Mouse (Mus musculus): Measurements from ENCODE around the gene Tbpl1.

The Tbpl1 gene

GRCm38 (mm10) chr10:22710173-22710777 lies 21.5 kb downstream of the Tbpl1 start:
- no peak for DNase-seq (ENCODE audit: low read depth, low spot score)

- DNase-seq (ENCODE audit: low read depth, low spot score), result no peak
Observed at GRCm38 (mm10) chr10:22708190-22708843, 23.4 kb downstream of the Tbpl1 start.

- DNase-seq (ENCODE audit: low read depth, low spot score), result no peak
Observed at GRCm38 (mm10) chr10:22703844-22704243, 27.9 kb downstream of the Tbpl1 start.

- DNase-seq (ENCODE audit: low read depth, low spot score), result no peak
Observed at GRCm38 (mm10) chr10:22701485-22702315, 30.0 kb downstream of the Tbpl1 start.

GRCm38 (mm10) chr10:22700773-22701172 lies 31.0 kb downstream of the Tbpl1 start:
- DNase-seq (ENCODE audit: low read depth, low spot score), result no peak

DNA sequence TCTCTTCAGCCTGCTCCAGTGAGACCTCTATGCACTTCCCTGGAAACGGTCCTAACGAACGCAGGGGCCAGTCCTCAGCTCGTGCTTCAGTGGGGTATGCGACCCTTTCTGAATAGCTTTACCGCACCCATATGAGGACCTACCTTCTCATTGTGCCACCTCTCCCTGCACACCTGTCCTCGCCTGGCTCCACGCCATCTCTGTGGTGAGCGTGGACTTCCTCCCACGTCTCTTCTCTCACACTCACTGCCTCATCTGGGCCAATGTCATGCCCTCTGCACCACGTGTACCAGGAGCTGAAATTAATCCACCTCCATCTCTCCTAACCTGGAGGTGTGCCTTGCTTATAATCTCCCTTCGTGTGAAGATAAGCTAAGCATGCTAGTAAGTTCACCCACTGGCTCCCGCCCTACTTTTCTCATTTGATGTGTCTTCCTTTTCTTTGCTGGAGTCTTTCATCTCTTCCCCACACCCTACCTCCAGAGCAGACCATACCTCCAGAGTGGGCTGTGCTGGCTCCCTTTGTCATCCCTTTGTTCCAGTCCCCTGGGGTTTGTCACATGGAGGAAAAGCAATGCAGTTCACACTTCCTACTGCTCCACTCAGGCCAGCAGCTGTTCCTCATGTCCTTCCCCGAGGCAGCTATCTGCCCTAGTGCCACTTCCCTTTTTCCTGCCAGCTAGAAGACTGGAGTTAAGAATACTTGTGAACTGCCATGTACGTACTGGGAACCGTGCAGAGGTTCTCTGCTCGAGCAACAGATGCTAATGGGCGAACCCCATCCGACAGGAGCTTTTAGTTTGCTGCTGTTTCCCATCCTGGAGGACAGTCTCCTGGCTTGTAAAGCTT lies 32.0 kb downstream of the Tbpl1 start:
- no peak for DNase-seq (ENCODE audit: low read depth, low spot score)

GRCm38 (mm10) chr10:22698158-22698953 lies 33.4 kb downstream of the Tbpl1 start:
- no peak for DNase-seq (ENCODE audit: low read depth, low spot score)

DNA sequence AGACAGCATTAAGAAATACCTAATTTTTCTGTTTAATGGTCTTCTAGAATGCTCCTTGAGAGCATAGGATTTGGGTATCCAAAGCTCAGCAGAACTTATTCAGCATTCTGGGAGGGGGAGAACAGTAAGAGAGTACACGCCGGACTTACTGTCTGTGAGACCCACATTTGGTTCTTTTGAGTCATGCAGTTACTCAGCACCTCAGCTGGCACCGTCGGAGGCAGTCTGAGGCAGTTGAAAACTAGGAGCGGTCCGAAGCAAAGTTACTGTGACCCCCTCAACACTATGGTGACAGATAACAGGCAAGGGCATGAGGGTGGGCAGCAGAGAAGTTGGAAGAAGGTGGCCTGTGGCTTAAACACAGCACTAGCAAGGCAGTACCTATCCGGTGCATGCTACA lies 34.9 kb downstream of the Tbpl1 start:
- DNase-seq (ENCODE audit: low read depth, low spot score), result no peak

- no peak for DNase-seq (ENCODE audit: low read depth, low spot score)
Observed at GRCm38 (mm10) chr10:22696236-22696635, 35.5 kb downstream of the Tbpl1 start.

DNA sequence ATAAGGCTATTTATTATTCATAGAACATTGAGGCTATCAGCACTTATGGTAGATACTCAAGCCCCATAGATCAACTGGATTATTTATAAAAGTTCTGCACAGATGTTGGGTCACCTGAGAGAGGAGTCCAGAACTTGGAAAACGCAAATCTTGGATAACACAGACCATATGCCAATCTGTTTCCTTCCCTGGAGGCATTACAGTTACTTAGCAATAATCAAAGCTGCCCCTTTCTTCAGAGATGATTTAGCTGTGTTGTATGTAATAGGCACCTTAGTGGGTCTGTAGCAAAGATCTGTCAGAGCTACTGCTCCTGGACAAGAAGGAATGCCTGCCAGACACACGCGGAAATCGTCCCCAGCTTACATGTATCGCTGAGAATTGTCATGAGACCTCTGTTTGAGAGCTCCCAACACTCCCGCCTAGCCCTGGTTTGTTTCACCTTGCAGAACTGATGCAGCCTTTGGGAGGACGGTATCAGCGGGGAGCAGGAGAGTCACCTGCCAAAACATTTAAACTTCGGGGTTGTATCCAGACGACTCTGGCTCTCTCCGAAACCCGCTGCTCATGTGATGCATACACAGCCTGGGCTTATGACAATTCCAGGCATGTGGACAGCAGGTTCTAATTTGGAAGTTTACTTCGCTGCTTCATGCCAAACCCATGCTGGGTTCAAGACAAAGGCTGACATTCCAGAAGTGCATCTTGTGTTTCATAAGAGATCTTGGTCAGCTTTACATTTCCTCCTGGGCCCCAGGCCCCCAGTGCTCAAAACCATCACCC lies 55.7 kb downstream of the Tbpl1 start:
- no peak for DNase-seq (ENCODE audit: low read depth, low spot score)

DNA sequence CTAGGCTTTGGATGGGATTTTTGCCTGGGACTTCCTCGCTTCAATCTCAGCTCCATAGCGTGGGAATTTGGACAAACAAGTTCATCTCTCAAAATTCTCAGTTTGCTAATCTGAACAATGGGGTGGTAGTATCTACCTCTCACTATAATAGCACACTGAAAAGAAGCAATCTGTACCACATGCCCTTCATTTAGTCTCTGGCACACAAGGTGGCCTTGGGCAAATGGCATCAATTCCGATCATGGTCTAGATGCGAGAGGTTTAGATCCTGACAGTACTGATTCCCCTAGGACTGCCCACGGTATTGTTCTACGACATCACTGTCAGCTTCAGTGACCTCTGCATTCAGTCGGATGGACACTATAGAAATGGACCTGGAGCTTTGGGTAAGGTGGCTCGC lies 57.6 kb downstream of the Tbpl1 start:
- no peak for DNase-seq (ENCODE audit: low read depth, low spot score)

GRCm38 (mm10) chr10:22668509-22668908 lies 63.2 kb downstream of the Tbpl1 start:
- DNase-seq (ENCODE audit: low read depth, low spot score), result no peak

DNA sequence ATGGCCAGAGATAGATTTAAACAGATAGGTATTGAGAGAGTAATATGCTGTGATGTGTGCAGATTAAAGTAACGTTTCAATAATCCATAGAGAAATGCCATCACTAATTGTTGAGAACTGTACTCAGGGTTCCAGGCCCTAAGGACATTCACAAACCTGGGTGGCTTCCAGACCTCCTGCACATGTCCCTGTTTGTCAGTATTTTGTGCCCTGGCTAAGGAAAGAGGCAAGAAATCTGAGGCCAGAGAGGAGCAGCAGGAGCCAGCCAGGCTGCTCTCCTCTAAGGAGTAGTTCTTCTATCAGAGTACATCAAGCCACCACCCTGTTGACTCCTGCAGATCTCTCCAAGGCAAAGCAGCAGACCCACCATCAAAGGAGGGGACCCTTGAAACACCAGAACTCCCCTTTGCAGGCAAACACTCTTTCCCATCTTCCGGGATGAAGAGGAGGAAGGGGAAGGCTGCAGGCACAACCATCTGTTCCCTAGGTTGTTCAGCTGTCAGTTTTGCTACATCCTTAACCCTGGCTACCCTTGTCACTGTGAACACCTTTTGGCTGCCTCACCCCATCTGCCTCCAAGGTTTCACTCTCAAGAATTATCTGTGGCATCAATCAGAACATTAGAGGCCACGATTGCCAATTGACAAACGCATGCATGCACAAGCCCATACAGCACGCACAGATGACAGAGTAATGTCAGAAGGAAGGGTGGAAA lies 71.3 kb downstream of the Tbpl1 start:
- no peak for DNase-seq (ENCODE audit: low read depth, low spot score)

GRCm38 (mm10) chr10:22659386-22659725 lies 72.4 kb downstream of the Tbpl1 start:
- DNase-seq (ENCODE audit: low read depth, low spot score), result no peak

- no peak for DNase-seq (ENCODE audit: low read depth, low spot score)
Observed at GRCm38 (mm10) chr10:22658534-22659385, 73.0 kb downstream of the Tbpl1 start.
